Mouse (Mus musculus): ENCODE results near the gene Trpm8.
A peak's percentile ranks its signal among the peaks of the same experiment; 100 is the strongest.

Gene Trpm8

GRCm38 (mm10) chr1:88264237-88264868, 13.1 kb upstream of the Trpm8 start:
- no peak for DNase-seq (ENCODE audit: low read depth, low spot score)

- DNase-seq (ENCODE audit: low read depth, low spot score), result no peak
Measured at GRCm38 (mm10) chr1:88264869-88265240, 12.6 kb upstream of the Trpm8 start.

GRCm38 (mm10) chr1:88266123-88266522, 11.3 kb upstream of the Trpm8 start:
- DNase-seq (ENCODE audit: low read depth, low spot score), result no peak

- no peak for DNase-seq (ENCODE audit: low read depth, low spot score)
Measured at GRCm38 (mm10) chr1:88267489-88267888, 10.0 kb upstream of the Trpm8 start.

- DNase-seq (ENCODE audit: low read depth, low spot score), result no peak
Measured at GRCm38 (mm10) chr1:88268070-88268469, 9.4 kb upstream of the Trpm8 start.

- no peak for DNase-seq (ENCODE audit: low read depth, low spot score)
Measured at GRCm38 (mm10) chr1:88269539-88270309, 7.7 kb upstream of the Trpm8 start.

- DNase-seq (ENCODE audit: low read depth, low spot score), result peak; percentile 66
Measured at GRCm38 (mm10) chr1:88272851-88273250, 4.6 kb upstream of the Trpm8 start.

- no peak for DNase-seq (ENCODE audit: low read depth, low spot score)
Measured at GRCm38 (mm10) chr1:88273326-88273725, 4.1 kb upstream of the Trpm8 start.

GRCm38 (mm10) chr1:88273832-88274231, 3.6 kb upstream of the Trpm8 start:
- no peak for DNase-seq (ENCODE audit: low read depth, low spot score)

- peak; percentile 1 for DNase-seq (ENCODE audit: low read depth, low spot score)
Measured at GRCm38 (mm10) chr1:88274371-88275077, 2.9 kb upstream of the Trpm8 start.

- peak; percentile 7 for DNase-seq (ENCODE audit: low read depth, low spot score)
Measured at GRCm38 (mm10) chr1:88275078-88275680, 2.3 kb upstream of the Trpm8 start.

GRCm38 (mm10) chr1:88275698-88276523, 1.6 kb upstream of the Trpm8 start:
- peak; percentile 11 for DNase-seq (ENCODE audit: low read depth, low spot score)

GRCm38 (mm10) chr1:88276524-88277097, 850 bp upstream of the Trpm8 start:
- DNase-seq (ENCODE audit: low read depth, low spot score), result peak; percentile 32

GRCm38 (mm10) chr1:88277818-88278511, 504 bp downstream of the Trpm8 start:
- peak; percentile 60 for DNase-seq (ENCODE audit: low read depth, low spot score)

- DNase-seq (ENCODE audit: low read depth, low spot score), result peak; percentile 11
Measured at GRCm38 (mm10) chr1:88279111-88280005, 1.9 kb downstream of the Trpm8 start.

- no peak for DNase-seq (ENCODE audit: low read depth, low spot score)
Measured at GRCm38 (mm10) chr1:88280006-88280690, 2.7 kb downstream of the Trpm8 start.

GRCm38 (mm10) chr1:88282301-88282700, 4.8 kb downstream of the Trpm8 start:
- no peak for DNase-seq (ENCODE audit: low read depth, low spot score)

- DNase-seq (ENCODE audit: low read depth, low spot score), result no peak
Measured at GRCm38 (mm10) chr1:88283376-88284227, 6.1 kb downstream of the Trpm8 start.

All from ZHBTc4 (cell line).